Mouse (Mus musculus): ENCODE results near the gene Nlgn3. TPM values are rescaled to one million over a fixed set of nuclear protein-coding genes. Genes with fewer than 3 reads are reported as not detected.
A peak's percentile ranks its signal among the peaks of the same experiment; 100 is the strongest.
"Not testable (repeated sequence)": the region's sequence is repeated elsewhere in the genome, so short reads cannot be mapped to it uniquely, and the experiment has no call there.

Gene Nlgn3
- polyA plus RNA-seq, 1 experiment from 2014 or later: 9.6 TPM

DNA sequence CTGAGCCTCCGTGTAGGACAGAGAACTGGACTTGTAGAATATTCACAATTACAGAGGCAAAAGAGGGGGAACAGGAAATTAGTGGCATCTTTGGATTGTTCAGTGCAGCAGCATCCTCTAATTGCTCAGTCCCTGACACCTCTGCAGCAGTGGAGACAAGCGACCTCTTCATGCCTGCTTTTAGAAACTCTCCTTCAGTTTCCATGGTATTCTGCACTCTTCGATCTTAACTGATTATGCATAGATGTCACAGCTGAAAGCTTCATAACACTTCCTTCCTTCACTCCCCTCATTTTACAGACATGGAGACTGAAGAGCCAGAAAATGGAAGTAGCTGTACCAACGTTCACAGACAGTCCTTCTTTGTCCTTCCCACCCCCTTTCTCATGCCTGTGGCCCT lies 47.5 kb downstream of the Nlgn3 start:
- no peak for DNase-seq
- no peak for ATAC-seq (ENCODE audit: insufficient read depth)
- 38% methylated on average over 4 of the region's 4 CpGs for WGBS

GRCm38 (mm10) chrX:101351188-101351587 lies 52.2 kb downstream of the Nlgn3 start:
- H3K4me2 ChIP-seq: no peak overlapping the region
- 19% methylated on average over 4 of the region's 4 CpGs for WGBS
- H3K27me3 ChIP-seq (ENCODE audit: insufficient read depth, low read length): no peaks in the 10 kb centered on the region
- H3K4me3 ChIP-seq (ENCODE audit: low read depth, low read length): no peak overlapping the region
- H3K4me1 ChIP-seq (ENCODE audit: insufficient read depth): no peaks in the 10 kb centered on the region
- H3K9me3 ChIP-seq (ENCODE audit: low read depth, low read length): no peaks in the 10 kb centered on the region
- no peak for TF ChIP-seq CTCF (IDR thresholded peaks at IDR 0.05; ENCODE audit: low read depth)
- H3K9ac ChIP-seq: no peak overlapping the region
- no peak overlapping the region for H3K27ac ChIP-seq (ENCODE audit: low read depth)
- no peaks in the 10 kb centered on the region for H3K36me3 ChIP-seq (ENCODE audit: insufficient read depth)
- ATAC-seq (ENCODE audit: insufficient read depth): peak; percentile 63; the same call in 1 of the 2 replicates
- DNase-seq: peak; percentile 75

More for the DNA sequence above, 47.5 kb downstream of the Nlgn3 start:
- no peaks in the 10 kb centered on the region for H3K36me3 ChIP-seq (ENCODE audit: insufficient read depth)
- no peak overlapping the region for H3K27ac ChIP-seq (ENCODE audit: low read depth)
- H3K4me1 ChIP-seq (ENCODE audit: insufficient read depth): no peaks in the 10 kb centered on the region
- no peaks in the 10 kb centered on the region for H3K9me3 ChIP-seq (ENCODE audit: low read depth, low read length)
- no peaks in the 10 kb centered on the region for H3K27me3 ChIP-seq (ENCODE audit: insufficient read depth, low read length)
- H3K4me3 ChIP-seq (ENCODE audit: low read depth, low read length): no peak overlapping the region
- no peak overlapping the region for H3K4me2 ChIP-seq
- TF ChIP-seq CTCF (IDR thresholded peaks at IDR 0.05; ENCODE audit: low read depth): no peak
- H3K9ac ChIP-seq: no peak overlapping the region

DNA sequence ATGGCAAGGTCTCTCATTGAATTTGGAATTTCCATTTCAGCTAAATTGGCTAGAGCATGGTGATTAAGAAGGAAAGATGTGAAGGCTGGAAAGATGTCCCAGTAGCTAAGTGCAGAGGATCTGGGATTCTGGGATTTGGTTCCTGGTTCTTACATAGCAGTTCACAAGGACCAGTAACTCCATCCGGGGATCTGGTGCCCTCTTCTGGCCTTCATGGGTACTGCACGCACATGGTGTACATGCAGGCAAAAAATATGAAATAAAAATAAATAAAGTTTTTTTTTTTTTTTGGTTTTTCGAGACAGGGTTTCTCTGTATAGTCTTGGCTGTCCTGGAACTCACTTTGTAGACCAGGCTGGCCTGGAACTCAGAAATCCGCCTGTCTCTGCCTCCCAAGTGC lies 59.9 kb downstream of the Nlgn3 start:
- TF ChIP-seq CTCF (IDR thresholded peaks at IDR 0.05; ENCODE audit: low read depth): peak; percentile 36; the same call in 1 of the 2 replicates
- H3K27me3 ChIP-seq (ENCODE audit: insufficient read depth, low read length); H3K4me2 ChIP-seq; H3K27ac ChIP-seq (ENCODE audit: low read depth); H3K9ac ChIP-seq; H3K36me3 ChIP-seq (ENCODE audit: insufficient read depth); H3K4me3 ChIP-seq (ENCODE audit: low read depth, low read length); ATAC-seq (ENCODE audit: insufficient read depth); H3K9me3 ChIP-seq (ENCODE audit: low read depth, low read length); H3K4me1 ChIP-seq (ENCODE audit: insufficient read depth): not testable (repeated sequence)
- DNase-seq: peak; percentile 19
- WGBS: 66% methylated on average over 4 of the region's 4 CpGs

GRCm38 (mm10) chrX:101369001-101369400 lies 70.0 kb downstream of the Nlgn3 start:
- no peak for TF ChIP-seq CTCF (IDR thresholded peaks at IDR 0.05; ENCODE audit: low read depth)

DNA sequence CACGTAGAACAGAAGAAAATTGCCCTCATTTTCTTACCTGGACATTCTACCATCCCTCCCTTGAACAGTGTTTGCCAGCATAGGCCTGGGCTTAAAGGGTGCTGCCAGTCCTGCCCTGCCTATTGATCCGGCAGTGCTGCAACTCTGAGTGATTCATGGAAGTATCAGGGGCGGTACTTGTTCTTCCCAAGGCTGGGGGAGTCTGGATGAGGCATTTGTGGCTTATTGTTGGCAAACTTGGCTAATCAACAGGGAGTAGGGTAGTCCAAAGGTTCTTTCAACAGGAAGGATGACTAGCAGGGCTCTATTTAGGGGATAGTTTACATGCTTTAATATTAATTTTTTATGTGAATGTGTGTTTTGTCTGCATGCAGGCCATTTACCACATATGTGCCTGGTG lies 71.6 kb downstream of the Nlgn3 start:
- no peak overlapping the region for H3K27ac ChIP-seq (ENCODE audit: low read depth)
- no peak for TF ChIP-seq CTCF (IDR thresholded peaks at IDR 0.05; ENCODE audit: low read depth)
- no peak overlapping the region for H3K4me2 ChIP-seq
- H3K4me1 ChIP-seq (ENCODE audit: insufficient read depth): no peaks in the 10 kb centered on the region
- no peak for ATAC-seq (ENCODE audit: insufficient read depth)
- H3K9ac ChIP-seq: no peak overlapping the region
- 61% methylated on average over 3 of the region's 3 CpGs for WGBS
- H3K4me3 ChIP-seq (ENCODE audit: low read depth, low read length): no peak overlapping the region
- no peak for DNase-seq
- no peaks in the 10 kb centered on the region for H3K9me3 ChIP-seq (ENCODE audit: low read depth, low read length)
- H3K36me3 ChIP-seq (ENCODE audit: insufficient read depth): no peaks in the 10 kb centered on the region
- no peaks in the 10 kb centered on the region for H3K27me3 ChIP-seq (ENCODE audit: insufficient read depth, low read length)

More at GRCm38 (mm10) chrX:101369001-101369400, 70.0 kb downstream of the Nlgn3 start:
- no peaks in the 10 kb centered on the region for H3K9me3 ChIP-seq (ENCODE audit: low read depth, low read length)
- WGBS: 44% methylated on average over 7 of the region's 7 CpGs
- H3K9ac ChIP-seq: no peak overlapping the region
- H3K36me3 ChIP-seq (ENCODE audit: insufficient read depth): no peaks in the 10 kb centered on the region
- no peak overlapping the region for H3K4me2 ChIP-seq
- H3K4me3 ChIP-seq (ENCODE audit: low read depth, low read length): no peak overlapping the region
- no peaks in the 10 kb centered on the region for H3K4me1 ChIP-seq (ENCODE audit: insufficient read depth)
- ATAC-seq (ENCODE audit: insufficient read depth) (no peak), DNase-seq (no peak)
- no peak overlapping the region for H3K27ac ChIP-seq (ENCODE audit: low read depth)
- H3K27me3 ChIP-seq (ENCODE audit: insufficient read depth, low read length): no peaks in the 10 kb centered on the region

DNA sequence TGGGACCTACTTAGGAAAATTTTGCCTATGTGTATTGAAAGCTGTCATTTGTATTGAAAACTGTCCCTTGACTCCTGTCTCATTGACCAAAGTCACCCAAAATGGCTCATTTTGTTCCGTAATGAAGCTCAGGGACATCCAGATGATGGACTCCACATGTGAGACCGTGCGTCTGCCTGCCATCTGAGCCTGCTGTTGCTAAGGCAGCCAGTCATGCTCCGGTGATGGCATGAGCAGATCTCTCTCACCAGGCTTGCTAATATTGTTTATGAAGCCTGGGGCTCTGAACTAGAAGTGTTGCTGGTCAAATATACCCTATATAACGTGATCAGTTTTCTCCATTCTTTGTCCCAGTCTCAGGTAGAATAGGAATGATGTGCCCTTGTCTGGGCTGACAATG lies 74.0 kb downstream of the Nlgn3 start:
- no peak overlapping the region for H3K9ac ChIP-seq
- H3K4me2 ChIP-seq: no peak overlapping the region
- TF ChIP-seq CTCF (IDR thresholded peaks at IDR 0.05; ENCODE audit: low read depth): no peak
- 57% methylated on average over 5 of the region's 5 CpGs for WGBS
- H3K9me3 ChIP-seq (ENCODE audit: low read depth, low read length): no peaks in the 10 kb centered on the region
- DNase-seq (no peak), ATAC-seq (ENCODE audit: insufficient read depth) (no peak)
- H3K27me3 ChIP-seq (ENCODE audit: insufficient read depth, low read length): no peaks in the 10 kb centered on the region
- H3K4me1 ChIP-seq (ENCODE audit: insufficient read depth): no peaks in the 10 kb centered on the region
- no peak overlapping the region for H3K27ac ChIP-seq (ENCODE audit: low read depth)
- no peak overlapping the region for H3K4me3 ChIP-seq (ENCODE audit: low read depth, low read length)
- no peaks in the 10 kb centered on the region for H3K36me3 ChIP-seq (ENCODE audit: insufficient read depth)

Other genes starting within 250 kb of the Nlgn3 start
- 0.05 and 0.45 TPM in 2 replicates for gene Tex11, start 239.5 kb upstream of the Nlgn3 start, polyA plus RNA-seq (2014; fragmentation: Nextera tagmentation; extraction: Ambion mirVana)
- gene Slc7a3, start 213.1 kb upstream of the Nlgn3 start, polyA plus RNA-seq (2014; fragmentation: Nextera tagmentation; extraction: Ambion mirVana): 0.81 and 1.2 TPM in 2 replicates
- 50.4 and 55.1 TPM in 2 replicates for gene Snx12, start 76.6 kb upstream of the Nlgn3 start, polyA plus RNA-seq (2014; fragmentation: Nextera tagmentation; extraction: Ambion mirVana)
- gene Foxo4, start 44.6 kb upstream of the Nlgn3 start, polyA plus RNA-seq (2014; fragmentation: Nextera tagmentation; extraction: Ambion mirVana): 2.5 and 3.1 TPM in 2 replicates
- gene Gm614, start 35.2 kb upstream of the Nlgn3 start, polyA plus RNA-seq (2014; fragmentation: Nextera tagmentation; extraction: Ambion mirVana): not detected in 2 replicates
- 17.1 and 17.9 TPM in 2 replicates for gene Il2rg, start 30.9 kb upstream of the Nlgn3 start, polyA plus RNA-seq (2014; fragmentation: Nextera tagmentation; extraction: Ambion mirVana)
- not detected in 2 replicates for gene Gm20489, start 30.1 kb upstream of the Nlgn3 start, polyA plus RNA-seq (2014; fragmentation: Nextera tagmentation; extraction: Ambion mirVana)
- gene Med12, start 25.1 kb upstream of the Nlgn3 start, polyA plus RNA-seq (2014; fragmentation: Nextera tagmentation; extraction: Ambion mirVana): 44.2 and 50.6 TPM in 2 replicates
- 0.67 and 0.83 TPM in 2 replicates for gene Gjb1, start 77.2 kb downstream of the Nlgn3 start, polyA plus RNA-seq (2014; fragmentation: Nextera tagmentation; extraction: Ambion mirVana)
- gene Zmym3, start 121.7 kb downstream of the Nlgn3 start, polyA plus RNA-seq (2014; fragmentation: Nextera tagmentation; extraction: Ambion mirVana): 26.2 and 29.8 TPM in 2 replicates
- 452 and 463 TPM in 2 replicates for gene Nono, start 130.2 kb downstream of the Nlgn3 start, polyA plus RNA-seq (2014; fragmentation: Nextera tagmentation; extraction: Ambion mirVana)
- gene Itgb1bp2, start 149.9 kb downstream of the Nlgn3 start, polyA plus RNA-seq (2014; fragmentation: Nextera tagmentation; extraction: Ambion mirVana): 1.6 and 3.9 TPM in 2 replicates
- gene Taf1, start 233.6 kb downstream of the Nlgn3 start, polyA plus RNA-seq (2014; fragmentation: Nextera tagmentation; extraction: Ambion mirVana): 16.9 and 22.5 TPM in 2 replicates